Mouse (Mus musculus) limb, embryonic 15.5 days (tissue): ENCODE measurements around the gene Gm7029. TPM values are rescaled to one million over a fixed set of nuclear protein-coding genes. Genes with fewer than 3 reads are reported as not detected.
A peak's percentile ranks its signal among the peaks of the same experiment; 100 is the strongest.
"Not testable (repeated sequence)": the region's sequence is repeated elsewhere in the genome, so short reads cannot be mapped to it uniquely, and the experiment has no call there.

ENCODE experiments used
- ATAC-seq: fragments of 200-750 bp; cut with Nextera tagmentation; 2 replicates; pipeline ENCODE4 v1.8.0; 2017; ENCODE audit warnings: low read depth, moderate TSS enrichment; ENCODE audit not compliant: insufficient number of reproducible peaks, low FRiP score, low TSS enrichment
- H3K27ac ChIP-seq: fragments of 300-500 bp; sonication (generic); 2 replicates; pipeline ENCODE4 v1.5.1; 2015; ENCODE audit warnings: moderate library complexity, mild to moderate bottlenecking, inconsistent platforms
- H3K27me3 ChIP-seq: fragments of 300-500 bp; sonication (generic); 2 replicates; pipeline ENCODE4 v1.6.1; 2015; ENCODE audit warnings: inconsistent platforms
- H3K36me3 ChIP-seq: fragments of 300-500 bp; sonication (generic); 2 replicates; pipeline ENCODE4 v1.6.1; 2015; ENCODE audit warnings: inconsistent platforms
- H3K4me1 ChIP-seq: fragments of 300-500 bp; sonication (generic); 2 replicates; pipeline ENCODE4 v1.6.1; 2015; ENCODE audit warnings: inconsistent platforms
- H3K4me2 ChIP-seq: fragments of 300-500 bp; sonication (generic); 2 replicates; pipeline ENCODE4 v1.6.1; 2015; ENCODE audit warnings: mild to moderate bottlenecking, inconsistent platforms
- H3K4me3 ChIP-seq: fragments of 300-500 bp; sonication (generic); 2 replicates; pipeline ENCODE4 v1.5.1; 2015; ENCODE audit warnings: mild to moderate bottlenecking, inconsistent platforms
- H3K9ac ChIP-seq: fragments of 300-500 bp; sonication (generic); 2 replicates; pipeline ENCODE4 v1.6.1; 2015; ENCODE audit warnings: inconsistent platforms
- H3K9me3 ChIP-seq: fragments of 300-500 bp; sonication (generic); 2 replicates; pipeline ENCODE4 v1.6.1; 2016; ENCODE audit warnings: inconsistent platforms
- WGBS: fragments of 180-500 bp; shearing (Covaris S2); methylation state at CpG from one replicate; pipeline ENCODE4 v1.1.7; 2015; 5-methylcytosine and 5-hydroxymethylcytosine counted together
- polyA plus RNA-seq: library from polyadenylated mRNA; unstranded; fragments of >200 nt; fragmentation: Nextera tagmentation; extraction: Ambion mirVana; gene quantifications from 2 replicates; pipeline ENCODE4 v1.2.1, GENCODE M21; 2015

Gene Gm7029
- polyA plus RNA-seq, 1 experiment from 2014 or later = not detected

GRCm38 (mm10) chr17:33857816-33858215 is 15.8 kb upstream of the Gm7029 start:
- no peaks in the 10 kb centered on the region for H3K4me1 ChIP-seq
- 81% methylated on average over 4 of the region's 4 CpGs for WGBS
- no peak overlapping the region for H3K9ac ChIP-seq
- no peak for ATAC-seq
- no peak overlapping the region for H3K4me3 ChIP-seq
- no peaks in the 10 kb centered on the region for H3K36me3 ChIP-seq
- H3K27me3 ChIP-seq = no peaks in the 10 kb centered on the region
- no peak overlapping the region for H3K27ac ChIP-seq
- H3K9me3 ChIP-seq = no peaks in the 10 kb centered on the region
- H3K4me2 ChIP-seq = no peak overlapping the region

DNA sequence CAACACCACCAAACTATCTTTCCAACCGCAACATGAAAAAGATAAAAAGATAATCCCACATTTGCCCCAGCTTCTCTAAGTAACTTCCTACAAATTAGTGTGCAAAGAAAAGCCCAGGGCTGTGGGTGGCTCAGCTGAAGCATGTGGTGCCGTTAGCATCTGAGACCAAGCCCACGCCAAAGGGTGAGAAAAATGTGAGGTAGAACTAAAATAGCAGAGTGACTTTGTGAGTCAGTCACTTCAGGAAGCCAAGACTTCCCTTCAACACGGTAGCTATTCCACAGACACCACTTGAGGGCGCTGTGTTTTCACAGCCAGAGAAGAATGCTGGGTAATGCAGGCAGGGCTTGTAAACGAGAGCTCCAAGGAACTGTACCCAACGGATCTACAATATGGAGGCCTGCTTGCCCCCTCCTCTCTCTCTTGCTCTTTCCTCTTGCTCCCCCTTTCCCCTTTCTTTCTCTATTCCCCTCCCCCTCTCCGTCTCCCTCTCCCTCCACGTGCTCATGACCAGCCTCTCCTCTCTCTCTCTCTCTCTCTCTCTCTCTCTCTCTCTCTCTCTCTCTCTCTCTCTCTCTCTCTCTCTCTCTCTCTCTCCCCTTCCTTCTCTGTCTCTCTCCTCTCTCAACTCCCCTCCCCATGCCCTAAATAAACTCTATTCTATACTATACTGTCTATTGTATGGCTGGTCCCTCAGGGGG is 8.2 kb upstream of the Gm7029 start:
- no peaks in the 10 kb centered on the region for H3K9me3 ChIP-seq
- no peak overlapping the region for H3K4me3 ChIP-seq
- WGBS = 34% methylated on average over 7 of the region's 9 CpGs
- no peaks in the 10 kb centered on the region for H3K27me3 ChIP-seq
- H3K4me2 ChIP-seq = no peak overlapping the region
- ATAC-seq = no peak
- H3K27ac ChIP-seq = no peak overlapping the region
- H3K4me1 ChIP-seq = no peaks in the 10 kb centered on the region
- H3K36me3 ChIP-seq = no peaks in the 10 kb centered on the region
- no peak overlapping the region for H3K9ac ChIP-seq

- peaks cover 24% of the 10 kb centered on the region for H3K36me3 ChIP-seq
- no peak overlapping the region for H3K9ac ChIP-seq
- no peak for ATAC-seq
- no peak overlapping the region for H3K4me2 ChIP-seq
- H3K27me3 ChIP-seq = no peaks in the 10 kb centered on the region
- no peak overlapping the region for H3K4me3 ChIP-seq
- no peaks in the 10 kb centered on the region for H3K9me3 ChIP-seq
- 87% methylated on average over 10 of the region's 11 CpGs for WGBS
- no peaks in the 10 kb centered on the region for H3K4me1 ChIP-seq
- H3K27ac ChIP-seq = no peak overlapping the region
Measured at GRCm38 (mm10) chr17:33874411-33874810, 774 bp downstream of the Gm7029 start.

DNA sequence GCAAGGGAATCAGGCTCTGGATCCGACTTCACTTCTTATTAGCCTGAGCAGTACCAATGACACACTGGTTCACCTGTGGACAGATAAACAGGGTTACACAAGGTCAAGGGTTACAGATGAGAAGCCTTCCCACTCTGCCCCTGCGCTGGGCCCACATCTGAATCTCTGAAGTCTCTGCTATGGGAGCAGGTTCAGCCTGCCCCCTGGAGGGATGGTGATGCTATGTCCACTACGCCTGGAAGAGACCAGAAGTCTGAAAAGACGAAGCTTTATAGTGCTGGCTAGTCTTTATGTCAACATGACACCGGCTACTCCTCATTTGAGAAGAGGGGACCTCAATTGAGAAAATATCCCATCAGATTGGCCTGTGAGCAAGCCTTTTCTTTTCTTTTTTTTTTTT is 2.2 kb downstream of the Gm7029 start:
- WGBS = 81% methylated on average over 5 of the region's 5 CpGs
- H3K27me3 ChIP-seq, ATAC-seq, H3K4me2 ChIP-seq, H3K27ac ChIP-seq, H3K4me3 ChIP-seq, H3K9me3 ChIP-seq, H3K4me1 ChIP-seq, H3K9ac ChIP-seq: not testable (repeated sequence)
- H3K36me3 ChIP-seq = peaks cover 27% of the 10 kb centered on the region

DNA sequence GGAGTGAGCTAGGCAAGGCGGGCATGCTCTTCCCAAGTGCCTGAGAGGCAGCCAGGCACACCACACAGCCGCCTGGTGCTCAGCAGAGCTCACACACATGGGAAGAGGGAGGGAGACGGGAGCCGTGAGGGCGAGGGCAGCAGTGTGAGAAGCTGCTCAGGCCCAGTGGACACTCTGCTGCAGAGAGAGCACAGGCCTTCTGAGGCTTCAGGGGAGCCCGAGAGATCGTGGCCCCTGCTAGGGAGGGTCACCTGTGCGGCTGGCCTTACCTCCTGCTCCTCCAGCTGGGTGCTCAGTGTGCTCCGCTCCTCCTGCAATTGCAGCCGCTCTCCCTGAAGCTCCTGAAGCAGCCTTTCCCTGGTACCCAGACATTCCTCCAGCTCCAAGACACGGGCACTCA is 10.7 kb downstream of the Gm7029 start:
- 89% methylated on average over 9 of the region's 11 CpGs for WGBS
- not testable (repeated sequence) for ATAC-seq

DNA sequence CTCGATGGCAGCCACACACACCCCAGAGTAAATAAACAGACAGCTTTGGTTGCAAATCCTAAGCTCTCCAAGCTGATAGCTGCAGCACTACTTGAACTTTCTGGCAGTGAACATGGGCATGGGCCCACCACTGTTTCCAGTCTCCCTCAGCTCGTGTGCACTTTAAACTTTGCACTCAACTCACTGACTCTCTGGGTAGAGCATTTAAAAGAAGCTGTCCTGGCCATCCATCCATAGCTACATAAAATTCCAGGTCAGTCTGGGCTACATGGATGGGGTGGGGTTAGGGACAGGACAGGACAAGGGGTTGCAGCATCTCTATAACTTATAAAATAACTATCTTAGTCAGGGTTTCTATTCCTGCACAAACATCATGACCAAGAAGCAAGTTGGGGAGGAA is 14.2 kb downstream of the Gm7029 start:
- ATAC-seq, H3K27me3 ChIP-seq, H3K9me3 ChIP-seq, H3K9ac ChIP-seq, H3K4me2 ChIP-seq, H3K4me1 ChIP-seq, H3K4me3 ChIP-seq, H3K27ac ChIP-seq: not testable (repeated sequence)
- 53% methylated on average over 2 of the region's 2 CpGs for WGBS
- peaks cover 17% of the 10 kb centered on the region for H3K36me3 ChIP-seq

More for the DNA sequence above, 10.7 kb downstream of the Gm7029 start:
- not testable (repeated sequence) for H3K4me2 ChIP-seq, H3K9me3 ChIP-seq, H3K4me1 ChIP-seq, H3K27me3 ChIP-seq, H3K4me3 ChIP-seq, H3K27ac ChIP-seq, H3K9ac ChIP-seq
- peaks cover 34% of the 10 kb centered on the region for H3K36me3 ChIP-seq

DNA sequence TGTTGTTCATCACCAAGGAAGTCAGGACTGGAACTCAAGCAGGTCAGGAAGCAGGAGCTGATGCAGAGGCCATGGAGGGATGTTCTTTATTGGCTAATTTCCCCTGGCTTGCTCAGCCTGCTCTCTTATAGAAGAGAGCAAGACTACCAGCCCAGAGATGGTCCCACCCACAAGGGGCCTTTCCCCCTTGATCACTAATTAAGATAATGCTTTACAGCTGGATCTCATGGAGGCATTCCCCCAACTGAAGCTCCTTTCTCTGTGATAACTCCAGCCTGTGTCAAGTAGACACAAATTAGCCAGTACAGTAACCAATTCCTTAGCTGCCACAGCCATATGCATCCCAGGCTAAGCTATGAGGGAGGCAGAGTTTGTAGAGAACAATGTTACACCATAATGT is 14.6 kb downstream of the Gm7029 start:
- not testable (repeated sequence) for H3K9me3 ChIP-seq, ATAC-seq, H3K27me3 ChIP-seq, H3K9ac ChIP-seq, H3K4me2 ChIP-seq, H3K4me3 ChIP-seq, H3K4me1 ChIP-seq, H3K27ac ChIP-seq
- H3K36me3 ChIP-seq = peaks cover 16% of the 10 kb centered on the region; the same call in 1 of the 2 replicates

DNA sequence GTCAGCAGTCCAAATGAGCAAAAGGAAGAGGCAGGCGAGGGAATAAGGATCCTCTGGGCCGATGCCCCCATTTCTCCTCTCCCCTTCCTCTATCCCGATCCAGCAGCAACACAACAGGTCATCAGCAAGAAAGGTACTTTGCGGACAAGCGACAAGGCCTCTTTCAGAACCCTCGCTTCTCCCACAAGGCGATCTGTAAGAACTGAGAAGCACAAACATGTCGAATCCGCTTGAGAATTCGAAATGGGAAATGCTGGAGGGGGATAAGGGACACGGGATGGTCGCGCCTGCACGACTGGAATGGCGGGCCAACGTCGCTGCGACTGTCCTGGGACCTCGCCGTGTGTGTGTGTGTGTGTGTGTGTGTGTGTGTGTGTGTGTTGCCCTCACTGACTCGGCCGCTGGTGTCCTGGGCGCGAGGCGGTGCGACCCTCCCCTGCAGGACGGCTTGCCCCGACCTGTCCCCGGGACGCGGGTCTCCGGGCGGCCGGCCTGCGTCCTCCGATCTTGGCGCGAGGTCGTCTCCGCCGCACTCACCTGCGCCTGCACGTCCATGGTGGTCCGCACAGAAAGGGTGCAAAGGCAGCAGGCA is 16.4 kb downstream of the Gm7029 start:
- H3K36me3 ChIP-seq = peaks cover 11% of the 10 kb centered on the region; the same call in 1 of the 2 replicates
- H3K4me2 ChIP-seq = peak overlapping the region; percentile 72
- peak overlapping the region; percentile 63 for H3K4me3 ChIP-seq
- ATAC-seq, H3K9me3 ChIP-seq, H3K27me3 ChIP-seq, H3K4me1 ChIP-seq: not testable (repeated sequence)
- peak overlapping the region; percentile 45 for H3K9ac ChIP-seq
- H3K27ac ChIP-seq = peak overlapping the region; percentile 30; the same call in 1 of the 2 replicates
- 0% methylated on average over 44 of the region's 44 CpGs for WGBS

- H3K27ac ChIP-seq = peak within 1 kb of the TSS; percentile 30; the same call in 1 of the 2 replicates
- H3K27me3 ChIP-seq = no peaks in the 10 kb centered on the region
- H3K4me3 ChIP-seq = peak within 1 kb of the TSS; percentile 63
- no peaks in the 10 kb centered on the region for H3K9me3 ChIP-seq
- H3K9ac ChIP-seq = peak within 1 kb of the TSS; percentile 45
- WGBS = under 1% methylated on average over 49 of the region's 49 CpGs
- peak; percentile 99 for ATAC-seq
- peaks cover 8% of the 10 kb centered on the region; the same call in 1 of the 2 replicates for H3K4me1 ChIP-seq
- H3K4me2 ChIP-seq = peak within 1 kb of the TSS; percentile 72
- H3K36me3 ChIP-seq = peaks cover 8% of the 10 kb centered on the region; the same call in 1 of the 2 replicates
Measured at GRCm38 (mm10) chr17:33890533-33891059, 17.0 kb downstream of the Gm7029 start, which contains the start of gene Kifc1. Kifc1 (minus strand) TSS chr17:33890661.

GRCm38 (mm10) chr17:33891357-33891756 is 17.7 kb downstream of the Gm7029 start:
- WGBS = 64% methylated on average over 2 of the region's 2 CpGs
- Histone ChIP-seq H3K27ac (no peak overlapping the region), H3K4me2 (no peak overlapping the region), H3K4me3 (no peak overlapping the region), H3K9ac (no peak overlapping the region), H3K36me3 (no peaks in the 10 kb centered on the region), H3K4me1 (peaks cover 8% of the 10 kb centered on the region; the same call in 1 of the 2 replicates), H3K27me3 (no peaks in the 10 kb centered on the region), H3K9me3 (no peaks in the 10 kb centered on the region)
- ATAC-seq = no peak

DNA sequence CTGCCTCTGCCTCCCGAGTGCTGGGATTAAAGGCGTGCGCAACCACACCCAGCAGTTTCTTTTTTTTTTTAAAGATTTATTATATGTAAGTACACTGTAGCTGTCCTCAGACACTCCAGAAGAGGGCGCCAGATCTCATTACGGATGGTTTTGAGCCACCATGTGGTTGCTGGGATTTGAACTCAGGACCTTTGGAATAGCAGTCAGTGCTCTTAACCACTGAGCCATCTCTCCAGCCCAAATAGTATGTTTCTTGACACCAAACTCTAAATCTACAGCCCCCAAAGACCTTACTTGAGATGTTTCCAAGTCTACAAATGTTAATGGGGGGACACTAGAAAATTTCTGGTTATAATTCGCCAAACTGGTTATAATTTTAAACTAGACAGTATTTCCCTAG is 18.3 kb downstream of the Gm7029 start:
- H3K36me3 ChIP-seq, H3K27ac ChIP-seq, H3K4me1 ChIP-seq, H3K27me3 ChIP-seq, H3K9ac ChIP-seq, ATAC-seq, H3K4me2 ChIP-seq, H3K4me3 ChIP-seq, H3K9me3 ChIP-seq: not testable (repeated sequence)
- WGBS = 68% methylated on average over 6 of the region's 6 CpGs

DNA sequence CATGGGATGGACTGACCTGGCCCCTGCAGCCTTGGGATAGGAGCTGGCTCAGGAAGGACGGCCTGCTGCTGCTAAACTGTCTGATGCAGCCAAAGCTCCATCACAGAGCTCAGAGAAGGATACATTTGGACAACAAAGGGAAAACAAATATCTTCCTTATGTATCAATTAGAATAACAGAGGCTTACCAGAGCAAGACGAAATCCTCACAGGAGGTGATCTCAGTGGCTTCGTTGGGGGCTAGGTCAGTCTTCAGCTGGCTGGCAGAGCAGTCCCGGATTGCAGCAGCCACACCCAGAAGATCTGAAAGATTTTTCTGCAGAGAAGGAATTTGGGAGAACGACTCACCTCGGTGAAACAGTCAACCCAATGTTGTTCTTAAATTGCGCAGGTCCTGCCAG is 18.8 kb downstream of the Gm7029 start:
- no peaks in the 10 kb centered on the region for H3K9me3 ChIP-seq
- WGBS = 24% methylated on average over 7 of the region's 7 CpGs
- no peak overlapping the region for H3K9ac ChIP-seq
- no peak for ATAC-seq
- no peaks in the 10 kb centered on the region for H3K27me3 ChIP-seq
- H3K4me1 ChIP-seq = peaks cover 8% of the 10 kb centered on the region; the same call in 1 of the 2 replicates
- H3K4me3 ChIP-seq = no peak overlapping the region
- no peak overlapping the region for H3K4me2 ChIP-seq
- no peaks in the 10 kb centered on the region for H3K36me3 ChIP-seq
- no peak overlapping the region for H3K27ac ChIP-seq
